Mouse (Mus musculus): Measurements from ENCODE around the gene Mapkap1. TPM values are rescaled to one million over a fixed set of nuclear protein-coding genes. Genes with fewer than 3 reads are reported as not detected.

The Mapkap1 gene
- polyA plus RNA-seq, 1 experiment, result 50.4 TPM

GRCm38 (mm10) chr2:34448756-34449155, 42.2 kb downstream of the Mapkap1 start:
- Histone ChIP-seq H3K27ac (ENCODE audit: insufficient read depth, low read length) (no peak overlapping the region), H3K4me3 (replicated peaks; ENCODE audit: insufficient read depth, low read depth, low read length) (no peak overlapping the region), H3K4me1 (ENCODE audit: control insufficient read depth, insufficient read depth, low read length) (peaks cover 3% of the 10 kb centered on the region; the same call in 1 of the 2 replicates), H3K27me3 (ENCODE audit: control insufficient read depth, insufficient read depth, low read length) (no peaks in the 10 kb centered on the region)
- no peak for DNase-seq
- WGBS, result 82% methylated on average over 4 of the region's 4 CpGs
- TF ChIP-seq CTCF (IDR thresholded peaks at IDR 0.05; ENCODE audit: borderline replicate concordance, insufficient read depth, low read depth, low read length) (no peak), POLR2A (IDR thresholded peaks at IDR 0.05; ENCODE audit: borderline replicate concordance, insufficient read depth, low read length) (no peak)

GRCm38 (mm10) chr2:34462490-34462889, 55.9 kb downstream of the Mapkap1 start:
- no peaks in the 10 kb centered on the region for H3K27me3 ChIP-seq (ENCODE audit: control insufficient read depth, insufficient read depth, low read length)
- WGBS, result 89% methylated on average over 3 of the region's 3 CpGs

GRCm38 (mm10) chr2:34468559-34469141, 62.1 kb downstream of the Mapkap1 start:
- no peaks in the 10 kb centered on the region for H3K27me3 ChIP-seq (ENCODE audit: control insufficient read depth, insufficient read depth, low read length)
- no peak for DNase-seq
- WGBS, result 87% methylated on average over 7 of the region's 7 CpGs
- no peak overlapping the region for H3K4me3 ChIP-seq (replicated peaks; ENCODE audit: insufficient read depth, low read depth, low read length)
- H3K27ac ChIP-seq (ENCODE audit: insufficient read depth, low read length), result no peak overlapping the region
- TF ChIP-seq POLR2A (IDR thresholded peaks at IDR 0.05; ENCODE audit: borderline replicate concordance, insufficient read depth, low read length) (no peak), CTCF (IDR thresholded peaks at IDR 0.05; ENCODE audit: borderline replicate concordance, insufficient read depth, low read depth, low read length) (no peak)
- peaks cover 5% of the 10 kb centered on the region for H3K4me1 ChIP-seq (ENCODE audit: control insufficient read depth, insufficient read depth, low read length)

More at GRCm38 (mm10) chr2:34462490-34462889, 55.9 kb downstream of the Mapkap1 start:
- no peak overlapping the region for H3K4me3 ChIP-seq (replicated peaks; ENCODE audit: insufficient read depth, low read depth, low read length)
- H3K27ac ChIP-seq (ENCODE audit: insufficient read depth, low read length), result no peak overlapping the region
- TF ChIP-seq POLR2A (IDR thresholded peaks at IDR 0.05; ENCODE audit: borderline replicate concordance, insufficient read depth, low read length) (no peak), CTCF (IDR thresholded peaks at IDR 0.05; ENCODE audit: borderline replicate concordance, insufficient read depth, low read depth, low read length) (no peak)
- H3K4me1 ChIP-seq (ENCODE audit: control insufficient read depth, insufficient read depth, low read length), result peaks cover 2% of the 10 kb centered on the region; the same call in 1 of the 2 replicates
- no peak for DNase-seq

DNA sequence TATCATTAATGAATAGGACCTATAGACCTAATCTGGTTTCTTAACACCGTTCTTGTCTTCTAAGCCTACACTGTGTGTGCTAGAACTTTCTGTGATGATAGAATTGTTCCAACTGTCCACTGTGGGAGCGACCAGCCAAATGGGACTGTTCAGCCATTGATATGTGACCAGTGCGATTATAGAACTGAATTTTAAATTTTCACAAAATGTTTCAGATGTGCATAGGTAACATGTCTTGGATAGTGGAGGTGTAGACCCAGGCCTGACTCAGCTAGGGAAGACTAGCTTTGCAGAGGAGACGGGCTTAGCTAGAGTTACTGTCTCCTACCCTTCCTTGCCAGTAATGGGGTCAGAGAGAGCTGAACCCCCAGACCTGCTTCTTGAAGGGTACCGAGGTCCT, 62.8 kb downstream of the Mapkap1 start:
- H3K27me3 ChIP-seq (ENCODE audit: control insufficient read depth, insufficient read depth, low read length), result no peaks in the 10 kb centered on the region
- DNase-seq, result no peak
- 97% methylated on average over 5 of the region's 5 CpGs for WGBS
- H3K27ac ChIP-seq (ENCODE audit: insufficient read depth, low read length), result no peak overlapping the region
- TF ChIP-seq POLR2A (IDR thresholded peaks at IDR 0.05; ENCODE audit: borderline replicate concordance, insufficient read depth, low read length), result no peak
- no peak for TF ChIP-seq CTCF (IDR thresholded peaks at IDR 0.05; ENCODE audit: borderline replicate concordance, insufficient read depth, low read depth, low read length)
- peaks cover 8% of the 10 kb centered on the region for H3K4me1 ChIP-seq (ENCODE audit: control insufficient read depth, insufficient read depth, low read length)
- no peak overlapping the region for H3K4me3 ChIP-seq (replicated peaks; ENCODE audit: insufficient read depth, low read depth, low read length)

DNA sequence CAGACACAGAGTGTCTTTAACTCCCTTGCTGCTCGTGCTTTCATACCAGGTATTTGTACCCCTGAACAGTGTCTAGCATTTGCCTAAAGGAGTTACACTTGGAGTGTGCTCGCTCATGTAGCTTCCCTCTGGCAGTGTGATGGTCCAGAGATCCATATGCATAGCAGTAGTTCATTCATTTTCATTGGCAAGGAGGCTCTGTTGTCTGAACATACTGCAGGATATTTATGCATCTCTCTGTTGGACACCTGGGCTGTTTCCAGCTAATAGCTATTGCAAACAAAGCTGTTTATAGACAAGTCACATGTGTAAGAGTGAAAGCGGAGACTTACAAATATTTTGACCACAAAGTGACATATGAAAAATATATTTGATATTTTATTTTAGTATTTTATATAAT, 67.2 kb downstream of the Mapkap1 start:
- Histone ChIP-seq H3K27me3 (ENCODE audit: control insufficient read depth, insufficient read depth, low read length) (no peaks in the 10 kb centered on the region), H3K4me1 (ENCODE audit: control insufficient read depth, insufficient read depth, low read length) (peaks cover 11% of the 10 kb centered on the region), H3K4me3 (replicated peaks; ENCODE audit: insufficient read depth, low read depth, low read length) (no peak overlapping the region), H3K27ac (ENCODE audit: insufficient read depth, low read length) (no peak overlapping the region)
- TF ChIP-seq CTCF (IDR thresholded peaks at IDR 0.05; ENCODE audit: borderline replicate concordance, insufficient read depth, low read depth, low read length) (no peak), POLR2A (IDR thresholded peaks at IDR 0.05; ENCODE audit: borderline replicate concordance, insufficient read depth, low read length) (no peak)
- 14% methylated on average over 3 of the region's 3 CpGs for WGBS
- DNase-seq, result peak; percentile 43 to 82

DNA sequence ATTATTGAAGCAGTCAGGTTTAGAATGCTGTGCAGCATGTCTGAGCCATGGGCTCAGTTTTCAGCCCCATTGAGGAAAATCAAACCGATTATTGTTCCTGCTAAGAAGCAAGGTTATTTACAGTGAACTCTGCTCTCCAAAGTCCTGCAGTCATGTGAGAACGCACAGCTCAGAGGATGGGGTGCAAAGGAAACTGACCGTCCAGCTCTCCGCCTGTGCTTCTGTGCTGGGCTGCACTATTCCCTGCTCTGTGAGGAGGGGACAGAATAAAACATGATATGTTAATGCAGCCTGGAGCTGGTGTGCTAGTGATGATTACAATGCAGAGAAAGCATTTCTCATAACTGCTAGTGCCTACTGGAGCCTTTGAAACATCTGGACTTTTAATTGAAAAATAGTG, 74.8 kb downstream of the Mapkap1 start:
- WGBS, result 86% methylated on average over 4 of the region's 4 CpGs
- Histone ChIP-seq H3K27ac (ENCODE audit: insufficient read depth, low read length) (no peak overlapping the region), H3K4me1 (ENCODE audit: control insufficient read depth, insufficient read depth, low read length) (peaks cover 21% of the 10 kb centered on the region), H3K27me3 (ENCODE audit: control insufficient read depth, insufficient read depth, low read length) (no peaks in the 10 kb centered on the region), H3K4me3 (replicated peaks; ENCODE audit: insufficient read depth, low read depth, low read length) (no peak overlapping the region)
- no peak for TF ChIP-seq CTCF (IDR thresholded peaks at IDR 0.05; ENCODE audit: borderline replicate concordance, insufficient read depth, low read depth, low read length)
- TF ChIP-seq POLR2A (IDR thresholded peaks at IDR 0.05; ENCODE audit: borderline replicate concordance, insufficient read depth, low read length), result no peak
- no peak for DNase-seq

DNA sequence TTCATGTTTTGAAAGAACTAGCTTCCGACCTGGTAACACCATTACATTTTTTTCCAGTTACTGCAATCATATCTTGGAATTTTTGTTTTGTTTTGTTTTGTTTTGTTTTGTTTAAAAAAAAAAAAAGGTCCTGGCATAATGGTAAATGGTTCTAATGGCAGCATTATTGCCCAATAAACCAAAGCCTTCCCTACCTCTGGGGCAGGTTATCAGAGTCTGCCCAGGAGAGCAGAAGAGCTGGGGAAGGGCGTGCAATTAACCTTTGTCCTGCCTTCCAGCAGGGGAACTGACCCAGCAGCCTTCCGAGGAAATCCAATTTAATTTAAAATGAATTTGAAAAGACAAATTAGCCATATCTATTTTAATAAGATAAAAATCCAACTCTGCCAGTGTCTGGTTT, 75.5 kb downstream of the Mapkap1 start:
- peaks cover 23% of the 10 kb centered on the region for H3K4me1 ChIP-seq (ENCODE audit: control insufficient read depth, insufficient read depth, low read length)
- H3K4me3 ChIP-seq (replicated peaks; ENCODE audit: insufficient read depth, low read depth, low read length), result no peak overlapping the region
- TF ChIP-seq POLR2A (IDR thresholded peaks at IDR 0.05; ENCODE audit: borderline replicate concordance, insufficient read depth, low read length), result no peak
- TF ChIP-seq CTCF (IDR thresholded peaks at IDR 0.05; ENCODE audit: borderline replicate concordance, insufficient read depth, low read depth, low read length), result no peak
- no peak overlapping the region for H3K27ac ChIP-seq (ENCODE audit: insufficient read depth, low read length)
- no peak for DNase-seq
- 83% methylated on average over 3 of the region's 3 CpGs for WGBS
- H3K27me3 ChIP-seq (ENCODE audit: control insufficient read depth, insufficient read depth, low read length), result no peaks in the 10 kb centered on the region

DNA sequence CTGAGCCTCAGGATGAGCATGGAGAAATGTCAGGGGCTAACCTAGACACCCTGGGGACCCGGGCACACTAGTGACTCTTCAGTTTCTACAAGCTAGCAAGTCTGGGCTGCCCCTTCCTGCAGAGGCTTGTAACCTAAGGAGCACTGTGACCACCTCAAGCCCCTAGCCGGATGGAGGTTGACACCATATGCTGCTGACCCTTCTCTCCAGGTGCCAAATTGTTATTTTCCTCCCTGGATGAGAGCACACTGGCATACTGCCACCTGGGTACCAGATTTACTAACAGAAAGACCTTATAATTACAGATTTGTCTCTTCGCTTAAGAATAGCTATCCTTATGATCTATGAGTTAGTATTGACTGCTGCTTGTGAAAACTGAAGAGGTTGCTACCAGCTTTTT, 76.0 kb downstream of the Mapkap1 start:
- 31% methylated on average over 3 of the region's 3 CpGs for WGBS
- TF ChIP-seq CTCF (IDR thresholded peaks at IDR 0.05; ENCODE audit: borderline replicate concordance, insufficient read depth, low read depth, low read length), result no peak
- TF ChIP-seq POLR2A (IDR thresholded peaks at IDR 0.05; ENCODE audit: borderline replicate concordance, insufficient read depth, low read length), result no peak
- Histone ChIP-seq H3K4me3 (replicated peaks; ENCODE audit: insufficient read depth, low read depth, low read length) (no peak overlapping the region), H3K27me3 (ENCODE audit: control insufficient read depth, insufficient read depth, low read length) (no peaks in the 10 kb centered on the region), H3K27ac (ENCODE audit: insufficient read depth, low read length) (no peak overlapping the region), H3K4me1 (ENCODE audit: control insufficient read depth, insufficient read depth, low read length) (peaks cover 25% of the 10 kb centered on the region)
- DNase-seq, result peak; percentile 46 to 50

Measured in cerebellum, adult 2 months (tissue).